Mouse (Mus musculus) myocyte (in vitro differentiated cells): ENCODE data around the gene Lmna. TPM values are rescaled to one million over a fixed set of nuclear protein-coding genes. Genes with fewer than 3 reads are reported as not detected.
A peak's percentile ranks its signal among the peaks of the same experiment; 100 is the strongest.

Experiments
- H3K27me3 ChIP-seq: one replicate; pipeline ENCODE4 v1.6.1; 2011; ENCODE audit not compliant: control insufficient read depth, insufficient read depth, insufficient read length
- H3K36me3 ChIP-seq: one replicate; pipeline ENCODE4 v1.6.1; 2011; ENCODE audit not compliant: control insufficient read depth, insufficient read depth
- H3K4me2 ChIP-seq: one replicate; pipeline ENCODE4 v1.6.1; 2011; ENCODE audit warnings: low read depth, control low read depth
- H3K4me3 ChIP-seq: one replicate; pipeline ENCODE4 v1.5.1; 2011; ENCODE audit warnings: mild to moderate bottlenecking, control low read depth, moderate library complexity
- H3K79me2 ChIP-seq: one replicate; pipeline ENCODE4 v1.6.1; 2011; ENCODE audit not compliant: control insufficient read depth, insufficient read depth
- H3ac ChIP-seq: one replicate; pipeline ENCODE4 v1.6.1; 2011; ENCODE audit not compliant: control insufficient read depth, insufficient read length
- CEBPB ChIP-seq: IDR thresholded peaks from 2 replicates; pipeline ENCODE4 v1.6.1; 2011; ENCODE audit warnings: mild to moderate bottlenecking, moderate library complexity; ENCODE audit not compliant: poor library complexity, insufficient read depth, severe bottlenecking
- E2F4 ChIP-seq: IDR thresholded peaks from one replicate; pipeline ENCODE4 v1.6.1; 2011; ENCODE audit warnings: mild to moderate bottlenecking, control low read depth, moderate library complexity; ENCODE audit not compliant: insufficient read depth
- MAX ChIP-seq: IDR thresholded peaks from one replicate; pipeline ENCODE4 v1.6.1; 2011; ENCODE audit warnings: low read depth, mild to moderate bottlenecking, control low read depth
- MYOD1 ChIP-seq, 3 experiments: IDR thresholded peaks; one replicate each; pipeline ENCODE4 v1.6.1; 2011; ENCODE audit warnings: control low read depth in 2 of 3, low read depth in 2 of 3, mild to moderate bottlenecking in 2 of 3, moderate library complexity in 1 of 3; ENCODE audit not compliant: insufficient read length in 2 of 3, control insufficient read depth in 1 of 3
- MYOG ChIP-seq, 3 experiments: IDR thresholded peaks; one replicate each; pipeline ENCODE4 v1.6.1; 2011; ENCODE audit warnings: control low read depth in 2 of 3, low read depth in 2 of 3, mild to moderate bottlenecking in 2 of 3; ENCODE audit not compliant: insufficient read length in 2 of 3, control insufficient read depth in 1 of 3, insufficient read depth in 1 of 3
- POLR2A ChIP-seq: IDR thresholded peaks from one replicate; pipeline ENCODE4 v1.6.1; 2011; ENCODE audit warnings: low read depth, mild to moderate bottlenecking, control low read depth, moderate library complexity; ENCODE audit not compliant: insufficient read length
- POLR2AphosphoS2 ChIP-seq: IDR thresholded peaks from one replicate; pipeline ENCODE4 v1.6.1; 2011; ENCODE audit warnings: low read depth, control low read depth; ENCODE audit not compliant: insufficient read length
- REST ChIP-seq: IDR thresholded peaks from one replicate; pipeline ENCODE4 v1.6.1; 2011; ENCODE audit warnings: mild to moderate bottlenecking, control low read depth, moderate library complexity; ENCODE audit not compliant: insufficient read depth, insufficient read length
- SRF ChIP-seq: IDR thresholded peaks from one replicate; pipeline ENCODE4 v1.6.1; 2011; ENCODE audit warnings: low read depth; ENCODE audit not compliant: control insufficient read depth, insufficient read length
- TCF12 ChIP-seq: IDR thresholded peaks from one replicate; pipeline ENCODE4 v1.6.1; 2011; ENCODE audit warnings: mild to moderate bottlenecking, control low read depth; ENCODE audit not compliant: poor library complexity, insufficient read depth, severe bottlenecking
- TCF3 ChIP-seq: IDR thresholded peaks from one replicate; pipeline ENCODE4 v1.6.1; 2011; ENCODE audit warnings: low read depth, control low read depth; ENCODE audit not compliant: insufficient read length
- USF1 ChIP-seq: IDR thresholded peaks from one replicate; pipeline ENCODE4 v1.6.1; 2011; ENCODE audit warnings: low read depth, mild to moderate bottlenecking, control low read depth, moderate library complexity
- polyA plus RNA-seq: library from polyadenylated mRNA; unstranded; fragments of >200 nt; fragmentation: generic; extraction: Trizol; gene quantifications from one replicate; pipeline ENCODE4 v1.2.1, GENCODE M21; 2012; ENCODE audit warnings: missing spikeins

The Lmna gene
- polyA plus RNA-seq, 1 experiment = 954 TPM

DNA sequence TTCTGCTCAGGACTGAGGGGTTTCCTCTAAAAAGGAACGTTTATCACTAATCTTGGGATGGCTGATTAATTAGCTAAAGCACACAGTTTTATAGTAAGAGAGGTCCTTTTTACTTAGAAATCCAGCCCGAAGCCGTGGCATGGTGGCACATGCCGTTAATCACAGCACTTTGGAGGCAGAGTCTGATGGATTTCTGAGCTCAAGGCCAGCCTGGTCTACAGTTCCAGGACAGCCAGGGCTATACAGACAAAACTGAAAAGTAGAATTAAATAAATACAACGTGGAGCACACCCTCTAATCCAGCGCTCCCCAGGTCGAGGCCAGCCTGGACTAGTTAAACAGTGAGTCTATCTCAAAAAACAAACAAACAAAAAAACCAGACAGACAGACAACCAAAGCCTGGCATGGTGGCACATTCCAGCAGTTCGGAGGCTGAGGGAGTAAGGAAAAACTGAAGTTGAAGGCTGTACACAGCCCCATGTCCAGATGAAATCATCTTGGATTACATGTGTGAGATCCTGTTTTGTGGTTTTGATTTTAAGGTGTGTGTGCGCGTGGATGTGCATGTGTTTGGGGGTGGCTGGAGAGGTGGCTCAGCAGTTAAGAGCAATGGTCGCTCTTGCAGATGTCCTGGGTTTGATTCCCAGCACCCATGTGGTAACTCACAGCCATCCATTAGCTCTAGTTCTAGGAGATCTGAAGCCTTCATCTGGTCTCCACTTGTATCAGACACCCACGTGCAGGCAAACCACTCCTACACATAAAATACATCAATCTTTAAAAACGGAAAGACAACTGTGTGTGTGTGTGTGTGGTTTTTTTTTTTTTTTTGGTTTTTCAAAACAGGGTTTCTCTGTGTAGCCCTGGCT, 899 bp upstream of the Lmna start:
- H3K36me3 ChIP-seq = no peaks in the 10 kb centered on the region
- no peaks in the 10 kb centered on the region for H3K27me3 ChIP-seq
- peak overlapping the region; percentile 61 for H3K4me2 ChIP-seq
- peak overlapping the region; percentile 32 for H3K4me3 ChIP-seq
- TF ChIP-seq REST = no peak
- H3ac ChIP-seq = no peak overlapping the region
- H3K79me2 ChIP-seq = no peaks in the 10 kb centered on the region

DNA sequence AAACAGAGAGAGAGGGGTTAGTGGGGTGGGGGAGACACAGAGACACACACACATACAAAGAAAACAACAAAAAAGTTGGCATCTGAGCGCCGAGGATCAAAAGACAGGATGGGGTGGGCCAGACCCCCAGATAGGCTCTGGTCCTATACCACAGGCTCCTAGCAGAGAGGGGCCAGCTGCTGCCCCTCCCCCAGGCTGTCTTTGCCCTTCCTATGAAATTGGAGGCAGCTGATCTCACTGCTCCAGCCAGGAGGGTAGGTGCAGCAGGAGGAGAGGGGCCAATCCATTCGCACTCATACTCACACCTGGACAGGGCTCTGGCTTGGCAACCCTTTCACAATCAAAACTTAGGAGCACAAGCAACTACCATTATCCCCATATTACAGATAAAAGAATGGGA, 506 bp downstream of the Lmna start:
- H3K79me2 ChIP-seq = no peaks in the 10 kb centered on the region
- peak in 1 of 3 experiments; percentile 31 for TF ChIP-seq MYOG (IDR thresholded peaks at IDR 0.05; ENCODE audit: control insufficient read depth in 1 of 3, insufficient read depth in 1 of 3, insufficient read length in 2 of 3, low read depth in 2 of 3)
- no peak for TF ChIP-seq POLR2A
- H3K36me3 ChIP-seq = no peaks in the 10 kb centered on the region
- H3ac ChIP-seq = no peak overlapping the region
- H3K4me2 ChIP-seq = peak overlapping the region; percentile 89
- no peaks in the 10 kb centered on the region for H3K27me3 ChIP-seq
- peak overlapping the region; percentile 32 for H3K4me3 ChIP-seq

DNA sequence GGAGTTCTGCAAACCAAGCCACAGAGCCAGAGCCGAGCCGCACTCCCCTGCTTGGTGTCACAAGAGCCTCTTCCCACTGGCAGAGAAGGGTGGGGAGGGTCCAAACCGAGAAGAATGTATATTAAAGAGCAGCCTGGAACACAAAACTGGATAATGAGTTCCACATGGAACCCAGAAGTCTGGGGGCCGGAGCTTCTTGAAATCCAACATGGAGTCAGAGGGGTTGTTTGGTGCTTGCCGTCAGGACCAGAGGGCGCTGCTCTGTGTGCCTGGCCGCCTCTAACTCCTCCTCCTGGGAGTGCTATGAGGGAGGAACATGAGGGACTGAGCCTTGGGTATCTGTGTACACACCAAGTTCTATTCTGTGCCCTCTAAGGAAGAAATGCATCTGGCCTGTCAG, 4.0 kb downstream of the Lmna start:
- no peak overlapping the region for H3ac ChIP-seq
- no peak for TF ChIP-seq MYOG (IDR thresholded peaks at IDR 0.05; ENCODE audit: control insufficient read depth in 1 of 3, insufficient read depth in 1 of 3, insufficient read length in 2 of 3, low read depth in 2 of 3)
- H3K27me3 ChIP-seq = no peaks in the 10 kb centered on the region
- no peak overlapping the region for H3K4me2 ChIP-seq
- no peak overlapping the region for H3K4me3 ChIP-seq
- no peaks in the 10 kb centered on the region for H3K36me3 ChIP-seq
- peaks cover 22% of the 10 kb centered on the region for H3K79me2 ChIP-seq

DNA sequence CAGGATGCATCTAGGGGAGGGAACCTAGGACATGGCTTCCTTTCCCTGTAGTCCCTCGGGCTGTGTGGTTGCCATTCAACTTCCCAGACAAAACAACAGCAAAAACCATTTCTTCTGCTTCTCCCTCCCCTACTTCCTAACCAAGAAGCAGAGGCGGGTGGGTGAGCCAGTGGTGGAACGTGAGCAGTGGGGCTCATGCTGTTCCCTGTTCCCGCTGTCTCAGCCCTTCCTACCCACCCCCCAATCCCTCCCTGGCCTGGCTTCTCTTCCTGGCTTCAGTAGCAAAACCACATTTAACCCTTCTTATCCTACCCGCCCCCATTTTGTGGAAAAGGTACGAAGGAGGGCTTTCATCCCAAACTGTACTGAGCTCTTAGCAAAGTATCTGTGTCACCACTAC, 4.7 kb downstream of the Lmna start:
- no peak overlapping the region for H3K4me2 ChIP-seq
- no peaks in the 10 kb centered on the region for H3K27me3 ChIP-seq
- no peaks in the 10 kb centered on the region for H3K36me3 ChIP-seq
- H3K79me2 ChIP-seq = peaks cover 28% of the 10 kb centered on the region
- no peak overlapping the region for H3K4me3 ChIP-seq
- no peak for TF ChIP-seq MAX
- no peak for TF ChIP-seq POLR2AphosphoS2
- TF ChIP-seq MYOG (IDR thresholded peaks at IDR 0.05; ENCODE audit: control insufficient read depth in 1 of 3, insufficient read depth in 1 of 3, insufficient read length in 2 of 3, low read depth in 2 of 3) = no peak
- TF ChIP-seq REST = no peak
- no peak for TF ChIP-seq TCF12
- TF ChIP-seq CEBPB = no peak
- TF ChIP-seq POLR2A = no peak
- no peak for TF ChIP-seq MYOD1 (IDR thresholded peaks at IDR 0.05; ENCODE audit: control insufficient read depth in 1 of 3, insufficient read length in 2 of 3, low read depth in 2 of 3)
- no peak for TF ChIP-seq TCF3
- TF ChIP-seq E2F4 = no peak
- no peak for TF ChIP-seq USF1
- H3ac ChIP-seq = no peak overlapping the region

DNA sequence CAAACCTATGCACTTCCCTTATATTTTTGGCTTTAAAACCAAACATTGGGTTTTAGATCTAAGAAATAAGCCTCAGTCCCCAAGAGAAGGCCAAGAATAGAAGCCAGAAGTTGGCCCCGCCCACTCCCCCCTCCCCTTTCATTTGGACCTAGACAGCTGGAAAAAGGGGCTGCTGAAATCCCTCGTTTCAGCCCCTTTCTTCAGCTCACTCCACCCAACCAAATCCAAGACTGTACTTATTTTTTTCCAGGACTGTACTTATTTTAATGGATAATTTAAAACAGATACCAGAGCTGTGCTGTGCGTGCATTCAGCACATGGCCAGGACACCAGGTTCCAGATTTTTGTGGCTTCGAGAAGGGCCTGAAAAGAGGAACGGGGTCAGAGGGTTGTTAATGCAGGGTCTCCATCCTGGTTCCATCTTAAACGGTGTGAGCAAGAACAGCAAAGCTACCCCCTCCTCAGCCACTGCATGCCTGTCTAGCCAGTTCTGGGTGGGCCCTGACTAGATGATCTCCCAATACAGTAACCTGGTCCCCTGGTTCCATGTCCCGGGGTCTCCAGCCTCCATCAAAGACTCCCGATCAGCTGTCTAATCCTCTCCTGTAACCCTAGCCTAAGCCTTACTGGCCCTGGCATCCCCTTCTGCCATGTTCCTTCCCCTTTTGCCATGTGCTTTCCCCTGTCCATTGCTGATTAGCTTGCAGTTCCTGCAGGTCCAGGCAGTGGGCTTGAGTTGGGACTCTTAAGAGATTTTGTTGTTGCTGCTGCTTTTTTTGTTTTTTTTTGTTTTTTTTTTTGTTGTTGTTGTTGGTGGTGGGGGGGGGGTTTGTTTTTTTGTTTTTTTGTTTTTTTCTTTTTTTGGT, 5.6 kb downstream of the Lmna start:
- no peaks in the 10 kb centered on the region for H3K27me3 ChIP-seq
- H3ac ChIP-seq = no peak overlapping the region
- peak overlapping the region; percentile 92 for H3K4me2 ChIP-seq
- no peaks in the 10 kb centered on the region for H3K36me3 ChIP-seq
- H3K4me3 ChIP-seq = peak overlapping the region; percentile 100
- peaks cover 38% of the 10 kb centered on the region for H3K79me2 ChIP-seq
- TF ChIP-seq MYOG (IDR thresholded peaks at IDR 0.05; ENCODE audit: control insufficient read depth in 1 of 3, insufficient read depth in 1 of 3, insufficient read length in 2 of 3, low read depth in 2 of 3) = no peak
- TF ChIP-seq TCF3 = no peak
- TF ChIP-seq USF1 = no peak
- TF ChIP-seq SRF = no peak
